10 mouse cellular contexts compared by ENCODE assay signal in genomic region chr2:181694581-181694980, GRCm38 (mm10). TPM values are rescaled to one million over a fixed set of nuclear protein-coding genes. Genes with fewer than 3 reads are reported as not detected.
A peak's percentile ranks its signal among the peaks of the same experiment; 100 is the strongest.
DNase-seq lines count a peak whose midpoint lies in the region; ATAC-seq lines count a peak whose summit lies in the region.
"Had no signal": no experiment of that assay in that cellular context is flagged by ENCODE, and none has a peak within 500 bp of the region (broad histone marks: within the 10 kb centered on the region; RNA-seq: fewer than 3 reads in every experiment).

No protein-coding gene starts in this region.

- H3K9ac ChIP-seq in heart, embryonic 12.5 days: peak overlapping the region; percentile 81; the same call in 1 of the 2 replicates
- no peak overlapping the region for H3K9ac ChIP-seq in liver, embryonic 13.5 days

- peaks cover 21% of the 10 kb centered on the region for H3K27me3 ChIP-seq in heart, embryonic 12.5 days (replicated peaks)
- peaks cover 30% of the 10 kb centered on the region for H3K27me3 ChIP-seq in liver, embryonic 13.5 days

- no peak overlapping the region for H3K27ac ChIP-seq in heart, embryonic 12.5 days (ENCODE audit: poor library complexity, severe bottlenecking)
- H3K27ac ChIP-seq in liver, embryonic 13.5 days: no peak overlapping the region

- peaks cover 4% of the 10 kb centered on the region; the same call in 1 of the 2 replicates for H3K36me3 ChIP-seq in heart, embryonic 12.5 days
- H3K36me3 ChIP-seq in liver, embryonic 13.5 days: peaks cover under 1% of the 10 kb centered on the region; the same call in 1 of the 2 replicates

- peaks cover 32% of the 10 kb centered on the region for H3K4me1 ChIP-seq in heart, embryonic 12.5 days (replicated peaks)
- H3K4me1 ChIP-seq in liver, embryonic 13.5 days (replicated peaks): peaks cover 30% of the 10 kb centered on the region

- no peak for DNase-seq in heart, adult 8-10 months (ENCODE audit: low spot score)
- peak; percentile 8 to 52 for DNase-seq in spleen, postnatal 4 days (ENCODE audit: low spot score in 2 of 2)
- no peak for DNase-seq in spleen, postnatal 10 days (ENCODE audit: low spot score in 2 of 2)
- no peak for DNase-seq in liver, embryonic 13.5 days
- no peak for DNase-seq in cerebellum, adult 18-20 months
- DNase-seq in retina, postnatal 1 day: no peak
- DNase-seq: thymus, adult 2 months had no signal

- ATAC-seq in heart, embryonic 12.5 days (ENCODE audit: insufficient number of reproducible peaks, low FRiP score): no peak
- ATAC-seq in liver, embryonic 13.5 days (ENCODE audit: low read depth): no peak
- no peak for ATAC-seq in CD4-positive, CD25-positive, alpha-beta regulatory T cell, adult 4 months

- no peaks in the 10 kb centered on the region for H3K9me3 ChIP-seq in heart, embryonic 12.5 days (replicated peaks)
- no peaks in the 10 kb centered on the region for H3K9me3 ChIP-seq in liver, embryonic 13.5 days (replicated peaks)

- peak overlapping the region; percentile 88 for H3K4me2 ChIP-seq in heart, embryonic 12.5 days
- peak overlapping the region; percentile 78 for H3K4me2 ChIP-seq in liver, embryonic 13.5 days

- WGBS in heart, embryonic 12.5 days: 79% methylated on average over 3 of the region's 3 CpGs
- WGBS in liver, embryonic 13.5 days (ENCODE audit: insufficient replicate concordance): 56% methylated on average over 3 of the region's 3 CpGs

- H3K4me3 ChIP-seq in heart, embryonic 12.5 days: no peak overlapping the region; the same call in 1 of the 2 replicates
- no peak overlapping the region for H3K4me3 ChIP-seq in liver, embryonic 13.5 days (replicated peaks)

RNA-seq across cellular contexts. Expression of gene Rgs19, which starts 0.8 kb away (rescaled TPM):
- 43.5 and 45.4 TPM in 2 replicates for polyA plus RNA-seq in heart, embryonic 12.5 days (2016; fragmentation: Nextera tagmentation; extraction: Ambion mirVana)
- 1 to 10 TPM; 3.7 to 8.9 (median 4.9) TPM for total RNA-seq in heart, adult 8-10 months (2022)
- 17.7 and 19.9 TPM in 2 replicates for polyA plus RNA-seq in liver, embryonic 13.5 days (2015; fragmentation: Nextera tagmentation; extraction: Ambion mirVana)
- polyA plus RNA-seq in CD4-positive, CD25-positive, alpha-beta regulatory T cell, adult 4 months (2017; shearing (Covaris generic)): 100 to 1,000 TPM; 174 to 198 TPM

RNA-seq across cellular contexts. Expression of gene Lkaaear1, which starts 3.7 kb away (rescaled TPM):
- polyA plus RNA-seq in heart, embryonic 12.5 days (2016; fragmentation: Nextera tagmentation; extraction: Ambion mirVana): not detected in 2 replicates
- not detected for total RNA-seq in heart, adult 8-10 months (2022)
- polyA plus RNA-seq in liver, embryonic 13.5 days (2015; fragmentation: Nextera tagmentation; extraction: Ambion mirVana): not detected in 2 replicates
- polyA plus RNA-seq in CD4-positive, CD25-positive, alpha-beta regulatory T cell, adult 4 months (2017; shearing (Covaris generic)): not detected
- total RNA-seq: gastrocnemius, adult 8-10 months had no signal
- polyA plus RNA-seq: thymus, adult 2 months had no signal

RNA-seq across cellular contexts. Expression of gene Tcea2, which starts 14.5 kb away (rescaled TPM):
- polyA plus RNA-seq in heart, embryonic 12.5 days (2016; fragmentation: Nextera tagmentation; extraction: Ambion mirVana): 13.1 and 15.4 TPM in 2 replicates
- 1 to 10 TPM; 5.3 to 8.0 (median 7.2) TPM for total RNA-seq in heart, adult 8-10 months (2022)
- polyA plus RNA-seq in liver, embryonic 13.5 days (2015; fragmentation: Nextera tagmentation; extraction: Ambion mirVana): 2.4 and 2.6 TPM in 2 replicates
- polyA plus RNA-seq in CD4-positive, CD25-positive, alpha-beta regulatory T cell, adult 4 months (2017; shearing (Covaris generic)): 10 to 100 TPM; 14.3 to 16.0 TPM

RNA-seq across cellular contexts. Expression of gene Oprl1, which starts 20.2 kb away (rescaled TPM):
- 7.7 and 9.8 TPM in 2 replicates for polyA plus RNA-seq in heart, embryonic 12.5 days (2016; fragmentation: Nextera tagmentation; extraction: Ambion mirVana)
- total RNA-seq in heart, adult 8-10 months (2022): under 1 TPM in 1 of 4 experiments, not detected in 3; 0.16 TPM
- polyA plus RNA-seq in liver, embryonic 13.5 days (2015; fragmentation: Nextera tagmentation; extraction: Ambion mirVana): 0.24 and 0.45 TPM in 2 replicates
- polyA plus RNA-seq in CD4-positive, CD25-positive, alpha-beta regulatory T cell, adult 4 months (2017; shearing (Covaris generic)): not detected
- total RNA-seq: gastrocnemius, adult 8-10 months had no signal

RNA-seq across cellular contexts. Expression of gene Sox18, which starts 23.1 kb away (rescaled TPM):
- polyA plus RNA-seq in heart, embryonic 12.5 days (2016; fragmentation: Nextera tagmentation; extraction: Ambion mirVana): 24.7 and 26.3 TPM in 2 replicates
- total RNA-seq in heart, adult 8-10 months (2022): 10 to 100 TPM; 21.4 to 53.8 (median 48.1) TPM
- 6.4 and 6.5 TPM in 2 replicates for polyA plus RNA-seq in liver, embryonic 13.5 days (2015; fragmentation: Nextera tagmentation; extraction: Ambion mirVana)
- not detected for polyA plus RNA-seq in CD4-positive, CD25-positive, alpha-beta regulatory T cell, adult 4 months (2017; shearing (Covaris generic))

Comparison
In these comparisons a context has a peak if more than half of its experiments do, and no peak if none do; other contexts are left out.
1. DNase-seq: peak in spleen, postnatal 4 days (2 of 2); none in heart, adult 8-10 months (single experiment), spleen, postnatal 10 days (0 of 2), liver, embryonic 13.5 days (single experiment), cerebellum, adult 18-20 months (0 of 2) and retina, postnatal 1 day (single experiment).